Mouse (Mus musculus) hindbrain, embryonic 13.5 days (tissue): ENCODE measurements around the gene Ugt1a5. TPM values are rescaled to one million over a fixed set of nuclear protein-coding genes. Genes with fewer than 3 reads are reported as not detected.

Experiments
- ATAC-seq: fragments of 200-750 bp; cut with Nextera tagmentation; 2 replicates; pipeline ENCODE4 v1.8.0; 2017; ENCODE audit warnings: moderate TSS enrichment; ENCODE audit not compliant: low FRiP score
- H3K27ac ChIP-seq: fragments of 300-500 bp; sonication (generic); 2 replicates; pipeline ENCODE4 v1.5.1; 2015; ENCODE audit warnings: inconsistent platforms, mild to moderate bottlenecking, moderate library complexity
- H3K27me3 ChIP-seq: fragments of 300-500 bp; sonication (generic); 2 replicates; pipeline ENCODE4 v1.6.1; 2015; ENCODE audit warnings: mild to moderate bottlenecking, inconsistent platforms
- H3K36me3 ChIP-seq: fragments of 300-500 bp; sonication (generic); 2 replicates; pipeline ENCODE4 v1.6.1; 2015; ENCODE audit warnings: mild to moderate bottlenecking, inconsistent platforms
- H3K4me1 ChIP-seq: fragments of 300-500 bp; sonication (generic); replicated peaks from 2 replicates; pipeline ENCODE4 v1.6.1; 2015; ENCODE audit warnings: inconsistent platforms
- H3K4me2 ChIP-seq: fragments of 300-500 bp; sonication (generic); 2 replicates; pipeline ENCODE4 v1.6.1; 2015; ENCODE audit warnings: inconsistent platforms, mild to moderate bottlenecking, moderate library complexity
- H3K4me3 ChIP-seq: fragments of 300-500 bp; sonication (generic); 2 replicates; pipeline ENCODE4 v1.5.1; 2015; ENCODE audit warnings: mild to moderate bottlenecking, inconsistent platforms
- H3K9ac ChIP-seq: fragments of 300-500 bp; sonication (generic); 2 replicates; pipeline ENCODE4 v1.6.1; 2015; ENCODE audit warnings: mild to moderate bottlenecking, inconsistent platforms
- H3K9me3 ChIP-seq: fragments of 300-500 bp; sonication (generic); 2 replicates; pipeline ENCODE4 v1.6.1; 2016; ENCODE audit warnings: inconsistent platforms
- WGBS: fragments of 180-500 bp; shearing (Covaris S2); methylation state at CpG from one replicate; pipeline ENCODE4 v1.1.7; 2015; 5-methylcytosine and 5-hydroxymethylcytosine counted together
- polyA plus RNA-seq: library from polyadenylated mRNA; unstranded; fragments of >200 nt; fragmentation: Nextera tagmentation; extraction: Ambion mirVana; gene quantifications from 2 replicates; pipeline ENCODE4 v1.2.1, GENCODE M21; 2015

Gene Ugt1a5
- polyA plus RNA-seq, 1 experiment from 2014 or later: not detected

DNA sequence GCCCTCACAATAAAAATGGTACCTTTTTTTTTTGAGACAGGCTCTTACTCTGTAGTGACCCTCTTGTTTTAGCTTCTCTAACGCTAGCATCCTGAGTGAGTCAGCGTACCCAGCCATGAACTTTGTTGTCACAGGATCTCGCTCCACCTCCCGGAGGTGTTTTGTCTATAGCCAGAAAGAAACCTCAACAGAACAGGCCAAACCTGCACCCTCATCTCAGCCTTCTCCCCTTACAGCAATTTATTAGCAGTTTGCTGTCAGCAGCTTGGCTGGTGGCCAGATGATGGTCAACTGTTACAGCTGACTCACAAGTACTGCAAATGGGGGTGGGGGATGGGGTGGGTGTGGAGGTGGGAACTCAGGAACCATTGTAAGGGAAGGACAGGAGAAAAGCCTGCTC, 96.4 kb downstream of the Ugt1a5 start:
- peaks cover 22% of the 10 kb centered on the region for H3K4me1 ChIP-seq
- 83% methylated on average over 4 of the region's 4 CpGs for WGBS
- no peak overlapping the region for H3K9ac ChIP-seq
- H3K4me2 ChIP-seq: no peak overlapping the region
- H3K27me3 ChIP-seq: no peaks in the 10 kb centered on the region
- peaks cover 12% of the 10 kb centered on the region for H3K9me3 ChIP-seq
- H3K27ac ChIP-seq: no peak overlapping the region
- no peak overlapping the region for H3K4me3 ChIP-seq
- H3K36me3 ChIP-seq: peaks cover 81% of the 10 kb centered on the region
- no peak for ATAC-seq

DNA sequence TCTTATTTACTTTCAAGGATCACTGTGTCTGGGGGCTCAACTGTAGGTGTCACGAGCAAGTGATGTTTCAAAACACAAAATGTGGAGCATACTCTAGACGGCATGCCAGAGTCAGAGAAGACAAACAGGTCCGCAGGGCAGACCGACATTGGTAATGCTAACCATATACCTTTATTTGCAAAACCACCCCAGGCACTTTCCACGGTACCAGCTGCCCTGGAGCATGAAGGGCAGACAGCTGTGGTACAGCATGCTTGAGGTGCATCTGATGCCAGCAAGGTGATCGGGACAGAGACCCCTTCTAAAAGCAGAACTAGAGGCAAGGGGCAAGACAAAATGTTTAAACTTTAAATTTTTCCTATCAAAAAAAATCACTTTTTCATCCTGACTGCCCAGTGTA, 97.1 kb downstream of the Ugt1a5 start:
- Histone ChIP-seq H3K9me3 (peaks cover 5% of the 10 kb centered on the region), H3K4me3 (no peak overlapping the region), H3K27ac (no peak overlapping the region), H3K27me3 (no peaks in the 10 kb centered on the region), H3K4me1 (peaks cover 22% of the 10 kb centered on the region), H3K4me2 (no peak overlapping the region), H3K9ac (no peak overlapping the region), H3K36me3 (peaks cover 88% of the 10 kb centered on the region)
- ATAC-seq: no peak
- WGBS: 79% methylated on average over 6 of the region's 6 CpGs

DNA sequence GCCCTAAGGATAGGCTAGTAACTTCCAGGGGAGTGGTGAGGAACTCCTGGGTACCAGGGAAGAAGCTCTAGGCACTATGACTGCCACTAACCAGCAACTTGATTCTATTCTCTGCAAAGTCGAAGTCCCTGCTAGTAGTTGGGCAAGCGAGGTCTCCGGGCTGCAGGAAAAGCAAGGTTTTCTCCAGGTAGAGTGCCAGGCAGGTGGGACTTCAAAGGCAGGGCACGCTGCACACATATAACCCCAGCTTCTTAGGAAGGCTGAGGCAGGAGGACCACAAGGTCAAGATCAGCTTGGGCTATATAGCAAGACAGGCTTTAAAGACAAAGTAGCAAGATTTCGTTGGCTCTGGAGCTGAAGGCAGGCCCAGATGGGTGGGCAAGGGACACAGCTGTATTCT, 98.0 kb downstream of the Ugt1a5 start:
- no peak overlapping the region for H3K9ac ChIP-seq
- H3K36me3 ChIP-seq: peaks cover 96% of the 10 kb centered on the region
- H3K4me2 ChIP-seq: no peak overlapping the region
- H3K4me3 ChIP-seq: no peak overlapping the region
- peaks cover 18% of the 10 kb centered on the region for H3K4me1 ChIP-seq
- H3K27me3 ChIP-seq: no peaks in the 10 kb centered on the region
- no peak for ATAC-seq
- no peak overlapping the region for H3K27ac ChIP-seq
- H3K9me3 ChIP-seq: no peaks in the 10 kb centered on the region
- 92% methylated on average over 5 of the region's 5 CpGs for WGBS

DNA sequence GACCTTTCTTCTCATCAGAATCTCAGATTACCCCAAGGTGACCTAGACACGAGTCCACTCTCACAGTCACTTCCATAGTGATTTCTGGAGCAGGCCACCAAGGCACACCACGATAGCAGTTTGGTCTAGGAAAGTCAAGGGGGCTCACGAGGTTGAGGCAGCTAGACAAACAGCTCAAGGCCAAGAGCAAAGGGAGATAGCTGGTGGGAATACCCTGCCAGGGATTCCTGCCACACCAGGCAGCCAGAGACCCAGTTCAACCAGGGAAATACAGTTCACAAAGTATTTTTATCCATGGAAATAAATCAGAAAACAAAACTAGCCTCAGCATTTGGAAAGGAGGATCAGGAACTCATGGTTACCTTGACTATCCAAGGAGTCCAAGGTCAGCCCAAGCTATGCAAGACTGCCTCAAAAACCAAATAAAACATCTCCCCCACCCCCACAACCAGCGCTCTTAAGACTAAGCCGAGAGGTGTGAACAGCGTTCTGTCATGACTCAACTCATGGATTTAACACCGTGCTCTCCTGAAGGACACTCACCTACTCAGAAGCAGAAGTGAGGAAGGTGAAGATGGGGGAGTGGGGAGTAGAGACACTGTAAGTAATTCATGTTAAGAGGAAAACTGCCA, 98.5 kb downstream of the Ugt1a5 start:
- Histone ChIP-seq H3K36me3 (peaks cover 100% of the 10 kb centered on the region), H3K9ac (no peak overlapping the region), H3K4me3 (no peak overlapping the region), H3K9me3 (no peaks in the 10 kb centered on the region), H3K4me2 (no peak overlapping the region), H3K4me1 (peaks cover 15% of the 10 kb centered on the region), H3K27ac (no peak overlapping the region), H3K27me3 (no peaks in the 10 kb centered on the region)
- 92% methylated on average over 7 of the region's 7 CpGs for WGBS
- ATAC-seq: no peak

DNA sequence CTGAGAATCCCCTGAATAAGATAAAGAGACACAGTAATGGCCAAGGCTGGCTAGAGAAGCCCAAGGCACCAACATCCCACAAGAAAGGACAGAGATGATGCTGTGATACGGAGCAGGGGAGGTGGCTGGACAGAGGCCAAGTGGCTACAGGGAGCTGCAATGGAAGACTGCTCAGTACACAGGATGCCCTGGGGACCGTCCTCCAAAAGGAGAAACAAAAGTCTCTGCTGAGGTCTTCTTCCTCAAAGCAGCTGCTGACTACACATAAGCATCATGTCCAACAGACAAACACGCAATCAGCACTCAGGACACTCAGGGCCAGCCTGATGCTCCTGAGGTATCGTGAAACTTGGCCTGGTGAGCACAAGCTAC, 99.0 kb downstream of the Ugt1a5 start:
- Histone ChIP-seq H3K36me3 (peaks cover 100% of the 10 kb centered on the region), H3K4me3 (no peak overlapping the region), H3K4me1 (peaks cover 10% of the 10 kb centered on the region), H3K4me2 (no peak overlapping the region), H3K9me3 (no peaks in the 10 kb centered on the region), H3K9ac (no peak overlapping the region), H3K27me3 (no peaks in the 10 kb centered on the region), H3K27ac (no peak overlapping the region)
- no peak for ATAC-seq
- 78% methylated on average over 4 of the region's 4 CpGs for WGBS

DNA sequence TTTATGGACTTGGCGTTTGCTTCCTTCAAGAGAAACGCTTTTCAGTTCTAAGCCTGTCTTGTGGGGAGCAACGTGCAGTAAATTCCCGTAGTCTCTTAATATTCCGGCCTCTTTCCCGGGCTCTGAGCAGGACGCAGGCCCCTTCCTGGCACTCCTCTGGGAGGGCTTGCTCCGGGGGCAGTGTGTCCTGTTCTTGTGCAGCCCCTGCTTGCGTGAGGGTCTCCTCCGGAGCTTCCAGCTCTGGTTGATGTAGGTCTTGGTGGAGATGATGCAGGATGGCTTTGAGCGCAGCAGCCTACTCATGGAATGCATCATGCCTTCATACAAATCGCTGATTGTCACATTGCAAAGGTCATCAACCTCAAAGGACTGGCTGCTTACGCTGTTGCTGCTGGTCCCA, 100.3 kb downstream of the Ugt1a5 start:
- H3K27me3 ChIP-seq: no peaks in the 10 kb centered on the region
- H3K27ac ChIP-seq: no peak overlapping the region
- ATAC-seq: no peak
- H3K4me1 ChIP-seq: peaks cover 5% of the 10 kb centered on the region
- H3K4me3 ChIP-seq: no peak overlapping the region
- 91% methylated on average over 13 of the region's 13 CpGs for WGBS
- H3K4me2 ChIP-seq: no peak overlapping the region
- H3K36me3 ChIP-seq: peaks cover 90% of the 10 kb centered on the region
- no peaks in the 10 kb centered on the region for H3K9me3 ChIP-seq
- no peak overlapping the region for H3K9ac ChIP-seq

DNA sequence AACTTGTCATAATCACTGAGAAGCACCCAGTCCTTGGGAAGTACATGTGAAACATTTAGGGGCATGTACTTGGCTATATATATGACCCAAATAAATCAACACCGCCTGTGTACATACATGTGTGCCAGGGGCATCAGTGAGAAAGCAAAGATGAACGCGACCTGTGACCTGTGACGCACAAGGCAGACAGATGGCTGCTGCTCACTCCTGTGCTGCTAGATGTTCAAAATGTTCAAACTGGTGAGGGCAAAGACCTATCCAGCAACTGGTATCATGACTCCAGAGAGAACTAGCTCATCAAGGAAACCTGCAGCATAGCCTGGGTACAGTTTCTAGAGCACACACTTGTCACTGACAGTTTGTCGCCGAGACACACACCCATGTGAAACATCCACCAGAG, 101.7 kb downstream of the Ugt1a5 start:
- WGBS: 95% methylated on average over 6 of the region's 6 CpGs

DNA sequence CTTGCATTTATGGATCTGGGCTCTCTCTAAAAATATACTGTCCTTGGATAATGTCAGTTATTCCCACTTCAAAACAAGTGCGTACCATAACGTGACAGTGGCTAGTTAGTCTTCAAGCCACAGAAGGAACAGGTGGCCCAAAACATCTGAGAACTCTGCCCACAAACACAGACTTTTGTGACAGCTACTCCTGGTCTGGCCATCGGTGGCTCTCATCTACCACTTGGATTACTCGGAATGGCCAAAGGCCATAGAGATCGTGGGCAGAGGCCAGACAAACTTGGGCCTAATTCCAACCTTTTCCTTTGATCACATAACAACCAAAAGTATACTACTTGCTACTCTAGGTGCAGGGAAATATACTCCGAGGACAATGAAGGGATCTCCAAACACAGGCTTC, 102.3 kb downstream of the Ugt1a5 start:
- Histone ChIP-seq H3K4me2 (no peak overlapping the region), H3K4me3 (no peak overlapping the region), H3K27me3 (no peaks in the 10 kb centered on the region), H3K9me3 (no peaks in the 10 kb centered on the region), H3K9ac (no peak overlapping the region), H3K27ac (no peak overlapping the region), H3K36me3 (peaks cover 85% of the 10 kb centered on the region), H3K4me1 (no peaks in the 10 kb centered on the region)
- no peak for ATAC-seq
- 89% methylated on average over 6 of the region's 6 CpGs for WGBS

More for the DNA sequence above, 101.7 kb downstream of the Ugt1a5 start:
- no peak overlapping the region for H3K9ac ChIP-seq
- no peak overlapping the region for H3K4me3 ChIP-seq
- ATAC-seq: no peak
- H3K27me3 ChIP-seq: no peaks in the 10 kb centered on the region
- no peak overlapping the region for H3K27ac ChIP-seq
- H3K4me2 ChIP-seq: no peak overlapping the region
- no peaks in the 10 kb centered on the region for H3K9me3 ChIP-seq
- peaks cover 2% of the 10 kb centered on the region; the same call in 1 of the 2 replicates for H3K4me1 ChIP-seq
- H3K36me3 ChIP-seq: peaks cover 86% of the 10 kb centered on the region

Other genes with a start within 250 kb of the Ugt1a5 start
- gene Usp40, start 157.5 kb upstream of the Ugt1a5 start, polyA plus RNA-seq: 26.5 and 26.6 TPM in 2 replicates
- gene Ugt1a10, start 110.6 kb upstream of the Ugt1a5 start, polyA plus RNA-seq: not detected in 2 replicates
- not detected in 2 replicates for gene Ugt1a9, start 95.2 kb upstream of the Ugt1a5 start, polyA plus RNA-seq
- not detected in 2 replicates for gene Ugt1a8, start 78.2 kb upstream of the Ugt1a5 start, polyA plus RNA-seq
- 1.1 and 2.1 TPM in 2 replicates for gene Ugt1a7c, start 71.0 kb upstream of the Ugt1a5 start, polyA plus RNA-seq
- 0.54 and 2.2 TPM in 2 replicates for gene Ugt1a6b, start 62.8 kb upstream of the Ugt1a5 start, polyA plus RNA-seq
- 2.3 and 3.4 TPM in 2 replicates for gene Ugt1a6a, start 31.2 kb upstream of the Ugt1a5 start, polyA plus RNA-seq
- not detected in 2 replicates for gene Ugt1a2, start 34.6 kb downstream of the Ugt1a5 start, polyA plus RNA-seq
- 15.6 and 15.8 TPM in 2 replicates for gene Dnajb3, start 39.8 kb downstream of the Ugt1a5 start, polyA plus RNA-seq
- not detected in 2 replicates for gene Ugt1a1, start 45.9 kb downstream of the Ugt1a5 start, polyA plus RNA-seq
- gene Mroh2a, start 61.0 kb downstream of the Ugt1a5 start, polyA plus RNA-seq: 0.66 and 0.79 TPM in 2 replicates
- gene Hjurp, start 111.6 kb downstream of the Ugt1a5 start, polyA plus RNA-seq: 82.0 and 82.8 TPM in 2 replicates
- gene Trpm8, start 111.6 kb downstream of the Ugt1a5 start, polyA plus RNA-seq: 0.04 TPM in 1 of 2 replicates, not detected in the other
- gene Spp2, start 240.9 kb downstream of the Ugt1a5 start, polyA plus RNA-seq: 0.39 TPM in 1 of 2 replicates, not detected in the other